In genomic region chr3:123321612-123322011, GRCm38 (mm10) we compare ENCODE assay signal across 8 mouse cellular contexts. TPM values are rescaled to one million over a fixed set of nuclear protein-coding genes. Genes with fewer than 3 reads are reported as not detected.
DNase-seq lines count a peak whose midpoint lies in the region; ATAC-seq lines count a peak whose summit lies in the region.

No protein-coding gene starts in this region.

- WGBS in liver, embryonic 13.5 days (ENCODE audit: insufficient replicate concordance), result 73% methylated on average over 6 of the region's 6 CpGs
- 78% methylated on average over 6 of the region's 6 CpGs for WGBS in liver, embryonic 11.5 days

- peak; percentile 23; the same call in 1 of the 2 replicates for ATAC-seq in liver, embryonic 13.5 days (ENCODE audit: low read depth)
- no peak; the same call in 1 of the 2 replicates for ATAC-seq in liver, embryonic 11.5 days (replicated peaks; ENCODE audit: low FRiP score)

- H3K9ac ChIP-seq in liver, embryonic 13.5 days, result no peak overlapping the region
- H3K9ac ChIP-seq in liver, embryonic 11.5 days (ENCODE audit: low read depth, low read length), result no peak overlapping the region

- no peak overlapping the region for H3K4me3 ChIP-seq in liver, embryonic 13.5 days (replicated peaks)
- H3K4me3 ChIP-seq in liver, embryonic 11.5 days (ENCODE audit: low read depth, low read length), result no peak overlapping the region

- peaks cover 2% of the 10 kb centered on the region; the same call in 1 of the 2 replicates for H3K4me1 ChIP-seq in liver, embryonic 13.5 days (replicated peaks)
- H3K4me1 ChIP-seq in liver, embryonic 11.5 days (replicated peaks; ENCODE audit: control insufficient read depth, insufficient read depth, low read length), result peaks cover 4% of the 10 kb centered on the region; the same call in 1 of the 2 replicates

- DNase-seq in adrenal gland, adult (ENCODE audit: inconsistent age in 2 of 2, low spot score in 1 of 2), result peak; percentile 29 to 62
- DNase-seq in adrenal gland, adult 18-20 months (ENCODE audit: low spot score in 2 of 2), result no peak
- DNase-seq in liver, embryonic 13.5 days, result no peak
- no peak for DNase-seq in liver, embryonic 11.5 days (ENCODE audit: low spot score)
- DNase-seq in heart, adult 9 months (ENCODE audit: low spot score in 2 of 2), result peak; percentile 79 to 89
- DNase-seq in lung, postnatal 36 days, result peak; percentile 21
- no peak for DNase-seq in thymus, postnatal 14 days
- DNase-seq in thymus, postnatal 25 days, result no peak

- H3K9me3 ChIP-seq in liver, embryonic 13.5 days (replicated peaks), result no peaks in the 10 kb centered on the region
- H3K9me3 ChIP-seq in liver, embryonic 11.5 days (ENCODE audit: control insufficient read depth, low read length), result no peaks in the 10 kb centered on the region

- no peak overlapping the region for H3K4me2 ChIP-seq in liver, embryonic 13.5 days
- H3K4me2 ChIP-seq in liver, embryonic 11.5 days, result no peak overlapping the region

- H3K36me3 ChIP-seq in liver, embryonic 13.5 days, result no peaks in the 10 kb centered on the region
- H3K36me3 ChIP-seq in liver, embryonic 11.5 days (ENCODE audit: control insufficient read depth, insufficient read depth, low read length), result no peaks in the 10 kb centered on the region

- no peaks in the 10 kb centered on the region for H3K27me3 ChIP-seq in liver, embryonic 13.5 days
- H3K27me3 ChIP-seq in liver, embryonic 11.5 days (replicated peaks; ENCODE audit: control insufficient read depth, insufficient read depth, low read length), result no peaks in the 10 kb centered on the region

- no peak overlapping the region for H3K27ac ChIP-seq in liver, embryonic 13.5 days
- no peak overlapping the region for H3K27ac ChIP-seq in liver, embryonic 11.5 days (ENCODE audit: low read depth, low read length)

RNA-seq across cellular contexts. Expression of gene Sec24d, which starts 54.4 kb away (rescaled TPM):
- total RNA-seq in adrenal gland, adult 18-20 months (2021), result 100 to 1,000 TPM in 1 of 2 experiments, 10 to 100 TPM in 1; 45.0 to 159 TPM
- polyA plus RNA-seq in liver, embryonic 13.5 days (2015; fragmentation: Nextera tagmentation; extraction: Ambion mirVana), result 14.1 and 23.3 TPM in 2 replicates
- 32.5 and 36.1 TPM in 2 replicates for polyA plus RNA-seq in liver, embryonic 11.5 days (2014; fragmentation: Nextera tagmentation; extraction: Ambion mirVana)

Comparison
In these comparisons a context has a peak if more than half of its experiments do, and no peak if none do; other contexts are left out.
1. DNase-seq: peak in adrenal gland, adult (2 of 2), heart, adult 9 months (2 of 2) and lung, postnatal 36 days (single experiment); none in adrenal gland, adult 18-20 months (0 of 2), liver, embryonic 13.5 days (single experiment), liver, embryonic 11.5 days (single experiment), thymus, postnatal 14 days (single experiment) and thymus, postnatal 25 days (single experiment).